Mouse (Mus musculus) midbrain, embryonic 11.5 days (tissue): ENCODE measurements around the gene Raet1d. TPM values are rescaled to one million over a fixed set of nuclear protein-coding genes. Genes with fewer than 3 reads are reported as not detected.
"Not testable (repeated sequence)": the region's sequence is repeated elsewhere in the genome, so short reads cannot be mapped to it uniquely, and the experiment has no call there.

ENCODE experiments used
- ATAC-seq: fragments of 200-750 bp; cut with Nextera tagmentation; 2 replicates; pipeline ENCODE4 v1.8.0; 2017; ENCODE audit warnings: moderate TSS enrichment, moderate library complexity; ENCODE audit not compliant: low FRiP score
- DNase-seq: peaks from one replicate; pipeline ENCODE4 v3.0.0; 2015; ENCODE audit warnings: low spot score; ENCODE audit errors: missing footprints
- H3K27ac ChIP-seq: fragments of 300-500 bp; sonication (generic); 2 replicates; pipeline ENCODE4 v1.5.1; 2014; ENCODE audit warnings: low read depth, low read length
- H3K27me3 ChIP-seq: fragments of 300-500 bp; sonication (generic); 2 replicates; pipeline ENCODE4 v1.6.1; 2014; ENCODE audit warnings: mild to moderate bottlenecking, low read length, moderate library complexity, mixed read lengths; ENCODE audit not compliant: control insufficient read depth, insufficient read depth
- H3K36me3 ChIP-seq: fragments of 300-500 bp; sonication (generic); 2 replicates; pipeline ENCODE4 v1.6.1; 2014; ENCODE audit warnings: mild to moderate bottlenecking, low read length, moderate library complexity, mixed read lengths; ENCODE audit not compliant: control insufficient read depth, insufficient read depth
- H3K4me1 ChIP-seq: fragments of 300-500 bp; sonication (generic); 2 replicates; pipeline ENCODE4 v1.6.1; 2014; ENCODE audit warnings: low read length; ENCODE audit not compliant: control insufficient read depth, insufficient read depth
- H3K4me2 ChIP-seq: fragments of 300-500 bp; sonication (generic); 2 replicates; pipeline ENCODE4 v1.6.1; 2014; ENCODE audit warnings: mild to moderate bottlenecking, moderate library complexity
- H3K4me3 ChIP-seq: fragments of 300-500 bp; sonication (generic); 2 replicates; pipeline ENCODE4 v1.5.1; 2014; ENCODE audit warnings: low read depth, low read length
- H3K9ac ChIP-seq: fragments of 300-500 bp; sonication (generic); 2 replicates; pipeline ENCODE4 v1.6.1; 2014; ENCODE audit warnings: low read length
- H3K9me3 ChIP-seq: fragments of 300-500 bp; sonication (generic); 2 replicates; pipeline ENCODE4 v1.6.1; 2016; ENCODE audit warnings: low read length; ENCODE audit not compliant: control insufficient read depth
- WGBS: fragments of 180-500 bp; shearing (Covaris S2); extraction: QIAGEN DNeasy Blood & Tissue Kit; methylation state at CpG from one replicate; pipeline ENCODE4 v1.1.7; 2014; 5-methylcytosine and 5-hydroxymethylcytosine counted together
- polyA plus RNA-seq: library from polyadenylated mRNA; unstranded; fragments of >200 nt; fragmentation: Nextera tagmentation; extraction: Ambion mirVana; gene quantifications from 2 replicates; pipeline ENCODE4 v1.2.1, GENCODE M21; 2014

Raet1d gene
- polyA plus RNA-seq, 1 experiment from 2014 or later = 18.0 TPM

DNA sequence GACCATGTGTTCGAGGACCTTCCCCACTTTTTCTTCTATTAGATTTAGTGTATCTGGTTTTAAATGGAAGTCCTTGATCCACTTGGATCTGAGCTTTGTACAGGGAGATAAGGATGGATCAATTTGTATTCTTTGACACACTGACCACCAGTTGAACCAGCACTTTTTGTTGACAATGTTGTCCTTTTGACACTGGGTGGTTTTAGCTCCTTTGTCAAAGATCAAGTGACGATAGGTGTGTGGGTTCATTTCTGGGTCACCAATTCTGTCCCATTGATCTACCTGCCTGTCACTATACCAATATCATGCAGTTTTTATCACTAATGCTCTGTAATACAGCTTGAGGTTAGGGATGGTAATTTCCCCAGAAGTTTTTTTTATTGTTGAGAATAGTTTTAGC is 4.6 kb downstream of the Raet1d start:
- not testable (repeated sequence) for H3K36me3 ChIP-seq, H3K27me3 ChIP-seq, H3K27ac ChIP-seq, H3K4me1 ChIP-seq, H3K4me2 ChIP-seq, H3K9ac ChIP-seq, H3K9me3 ChIP-seq, H3K4me3 ChIP-seq, ATAC-seq, DNase-seq
- WGBS = 94% methylated on average over 2 of the region's 2 CpGs

DNA sequence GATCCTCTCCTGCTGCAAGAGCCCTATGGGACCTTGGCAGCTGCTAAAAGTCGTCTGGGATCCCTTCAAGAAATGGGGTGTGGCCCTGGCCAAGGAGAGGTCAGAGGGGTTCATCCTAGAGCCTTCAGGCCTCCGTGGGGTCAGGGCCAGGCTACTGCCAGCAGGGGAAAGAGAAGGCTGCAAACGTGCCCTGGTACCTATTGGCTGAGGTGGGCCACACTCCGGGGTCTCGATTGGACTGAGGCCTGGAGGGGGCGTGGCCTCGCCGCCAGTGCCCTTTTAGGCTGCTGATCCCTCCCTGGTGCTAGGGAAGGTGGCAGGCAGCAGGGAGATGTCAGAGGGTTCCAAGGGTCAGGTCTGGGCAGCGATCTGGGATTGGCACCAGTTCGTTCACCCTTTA is 20.9 kb downstream of the Raet1d start:
- not testable (repeated sequence) for H3K4me1 ChIP-seq, H3K4me2 ChIP-seq, H3K9ac ChIP-seq, H3K27me3 ChIP-seq, H3K9me3 ChIP-seq, H3K4me3 ChIP-seq, H3K27ac ChIP-seq, H3K36me3 ChIP-seq
- DNase-seq (peak; percentile 76), ATAC-seq (peak; percentile 83)
- 4% methylated on average over 5 of the region's 10 CpGs for WGBS

DNA sequence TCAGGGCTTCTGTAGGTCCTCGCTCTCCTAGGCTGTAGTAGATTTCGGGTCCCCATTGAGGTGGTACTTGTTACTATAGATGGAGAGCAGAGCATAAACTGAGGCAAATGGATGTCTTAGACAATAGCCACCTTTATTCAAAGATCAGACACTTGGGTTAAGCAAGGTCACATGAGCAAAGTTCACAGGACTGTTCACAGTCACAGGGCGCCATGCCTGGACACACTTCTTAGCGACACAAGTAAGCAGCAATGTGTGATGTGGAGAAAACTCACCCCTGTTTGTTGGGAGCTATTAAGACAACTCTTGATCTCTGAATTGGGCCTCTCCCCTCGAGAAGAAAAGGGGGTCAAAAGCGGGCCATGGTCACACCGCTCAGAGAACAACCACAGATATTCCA is 29.8 kb downstream of the Raet1d start:
- H3K27ac ChIP-seq, ATAC-seq: not testable (repeated sequence)
- WGBS = 90% methylated on average over 7 of the region's 7 CpGs

DNA sequence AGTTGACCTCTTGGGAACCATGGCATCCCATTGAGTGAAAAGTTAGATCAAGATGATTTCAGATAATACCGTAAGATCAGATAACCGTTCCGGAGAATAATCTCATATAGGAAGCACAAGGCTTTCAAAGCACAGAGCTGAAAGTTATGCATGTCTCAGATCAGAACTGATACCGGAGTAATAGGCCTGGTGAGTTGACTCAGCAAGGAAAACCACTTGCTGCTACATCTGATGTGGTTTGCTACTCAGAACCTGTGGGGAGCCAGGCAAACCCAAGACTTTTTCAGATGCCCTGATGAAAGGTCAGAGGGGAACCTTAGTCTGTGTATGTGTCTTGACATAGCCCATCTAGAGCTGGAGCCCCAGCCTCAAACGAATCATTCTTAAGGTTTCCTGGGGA is 31.3 kb downstream of the Raet1d start:
- H3K36me3 ChIP-seq, H3K4me2 ChIP-seq, ATAC-seq, H3K9me3 ChIP-seq, DNase-seq, H3K27me3 ChIP-seq, H3K27ac ChIP-seq, H3K4me3 ChIP-seq, H3K9ac ChIP-seq, H3K4me1 ChIP-seq: not testable (repeated sequence)
- WGBS = 74% methylated on average over 2 of the region's 5 CpGs

More for the DNA sequence above, 29.8 kb downstream of the Raet1d start:
- not testable (repeated sequence) for DNase-seq, H3K4me1 ChIP-seq, H3K9me3 ChIP-seq, H3K9ac ChIP-seq, H3K4me3 ChIP-seq, H3K27me3 ChIP-seq, H3K4me2 ChIP-seq, H3K36me3 ChIP-seq

DNA sequence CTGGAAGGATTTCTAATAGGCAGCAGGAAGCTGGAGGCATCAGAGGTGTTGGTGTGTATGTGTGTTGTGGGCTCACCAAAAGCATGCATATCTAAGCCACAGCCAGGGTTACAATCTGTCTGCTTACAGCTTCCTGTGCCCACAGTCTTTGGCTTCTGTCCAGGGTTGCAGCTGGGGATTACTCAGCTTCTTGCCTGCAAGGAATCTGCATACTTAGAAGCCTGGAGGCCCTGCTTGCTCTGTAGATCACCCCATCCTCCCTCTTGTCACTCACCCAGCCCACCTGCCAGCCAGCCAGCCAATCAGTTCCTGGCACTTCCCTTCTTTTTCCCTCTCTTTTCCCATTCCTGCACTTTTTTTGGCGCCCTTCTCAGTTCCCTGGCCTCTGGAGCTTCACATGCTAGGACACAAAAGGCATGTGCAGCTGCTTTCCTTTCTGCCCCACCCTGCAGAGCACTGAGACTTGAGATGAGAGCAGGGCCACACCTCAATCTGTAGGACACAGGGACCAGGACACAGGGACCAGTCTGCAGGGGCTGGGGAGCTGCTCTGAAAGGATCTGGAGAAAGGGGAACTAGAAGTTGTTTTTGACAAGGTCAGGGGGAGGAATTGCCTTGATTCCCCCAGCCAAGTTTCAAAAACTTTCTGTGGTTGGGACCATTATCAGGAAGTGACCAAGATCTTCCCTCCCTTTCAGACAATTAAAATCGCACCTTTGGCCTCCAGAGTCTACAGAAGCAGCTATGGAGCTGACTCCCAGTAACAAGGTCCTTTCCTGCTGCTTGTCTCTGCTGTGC is 32.9 kb downstream of the Raet1d start:
- H3K27me3 ChIP-seq, H3K27ac ChIP-seq, H3K9me3 ChIP-seq, ATAC-seq, H3K4me1 ChIP-seq, DNase-seq, H3K36me3 ChIP-seq, H3K4me3 ChIP-seq, H3K4me2 ChIP-seq, H3K9ac ChIP-seq: not testable (repeated sequence)
- WGBS = no CpG with 5 or more reads among the region's 2 CpGs

DNA sequence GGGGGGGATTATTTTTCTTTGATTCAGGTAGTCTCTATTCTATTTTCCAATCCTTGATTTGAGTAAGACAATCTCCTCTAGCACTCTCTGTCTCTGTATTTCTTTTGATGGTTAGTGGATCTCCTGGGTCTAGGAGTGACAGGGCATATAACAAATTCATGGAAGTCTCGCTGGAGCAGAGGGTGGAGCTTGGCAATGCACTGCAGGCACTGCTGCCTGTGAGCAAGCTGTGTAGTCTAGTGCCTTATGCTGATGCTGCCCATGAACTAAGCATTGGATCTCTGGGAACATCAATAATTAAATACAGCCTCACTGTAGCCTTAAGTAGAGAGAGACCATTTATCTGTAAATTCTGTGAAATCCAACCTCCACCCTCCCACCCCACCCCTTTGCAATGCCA is 36.3 kb downstream of the Raet1d start:
- not testable (repeated sequence) for DNase-seq, ATAC-seq, H3K4me1 ChIP-seq

DNA sequence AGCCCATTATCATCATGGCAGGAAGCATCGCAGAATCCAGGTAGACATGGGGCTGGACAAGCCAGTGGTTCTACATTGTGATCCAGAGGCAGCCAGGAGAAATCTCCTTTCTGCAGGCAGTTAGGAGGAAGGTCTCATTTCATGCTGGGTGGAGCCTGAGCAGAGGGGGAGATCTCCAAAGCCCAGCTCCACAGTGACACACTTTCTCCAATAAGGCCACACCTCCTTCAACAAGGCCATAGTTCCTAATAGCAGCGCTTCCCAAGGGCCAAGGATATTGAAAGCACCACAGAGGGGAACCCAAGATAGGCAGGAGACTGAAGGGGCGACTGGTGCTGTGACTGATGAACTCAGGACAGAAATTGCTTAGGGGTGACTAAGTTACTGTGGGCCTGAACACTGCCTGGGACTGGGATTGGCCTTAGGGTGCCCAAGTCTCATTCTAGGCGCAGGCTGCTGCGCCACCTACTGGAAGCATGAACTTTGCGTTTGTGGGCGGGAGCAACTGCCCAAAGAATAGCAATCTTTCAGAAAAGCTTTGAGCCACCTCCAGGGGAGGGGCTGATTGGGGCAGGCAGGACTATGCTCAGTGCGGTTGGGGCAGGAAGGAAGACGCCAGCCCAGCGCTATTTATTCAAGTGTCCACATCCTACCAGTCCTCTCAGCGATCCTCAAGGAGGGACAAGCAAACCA is 42.0 kb downstream of the Raet1d start:
- ATAC-seq (peak; percentile 85), DNase-seq (peak; percentile 95)
- not testable (repeated sequence) for H3K4me3 ChIP-seq, H3K4me2 ChIP-seq, H3K9ac ChIP-seq, H3K27me3 ChIP-seq, H3K4me1 ChIP-seq, H3K36me3 ChIP-seq, H3K27ac ChIP-seq, H3K9me3 ChIP-seq
- WGBS = under 1% methylated on average over 9 of the region's 11 CpGs

More for the DNA sequence above, 36.3 kb downstream of the Raet1d start:
- not testable (repeated sequence) for H3K4me2 ChIP-seq, H3K9ac ChIP-seq, H3K27ac ChIP-seq, H3K27me3 ChIP-seq, H3K4me3 ChIP-seq, H3K36me3 ChIP-seq, H3K9me3 ChIP-seq
- WGBS = 36% methylated on average over 1 of the region's 1 CpGs

DNA sequence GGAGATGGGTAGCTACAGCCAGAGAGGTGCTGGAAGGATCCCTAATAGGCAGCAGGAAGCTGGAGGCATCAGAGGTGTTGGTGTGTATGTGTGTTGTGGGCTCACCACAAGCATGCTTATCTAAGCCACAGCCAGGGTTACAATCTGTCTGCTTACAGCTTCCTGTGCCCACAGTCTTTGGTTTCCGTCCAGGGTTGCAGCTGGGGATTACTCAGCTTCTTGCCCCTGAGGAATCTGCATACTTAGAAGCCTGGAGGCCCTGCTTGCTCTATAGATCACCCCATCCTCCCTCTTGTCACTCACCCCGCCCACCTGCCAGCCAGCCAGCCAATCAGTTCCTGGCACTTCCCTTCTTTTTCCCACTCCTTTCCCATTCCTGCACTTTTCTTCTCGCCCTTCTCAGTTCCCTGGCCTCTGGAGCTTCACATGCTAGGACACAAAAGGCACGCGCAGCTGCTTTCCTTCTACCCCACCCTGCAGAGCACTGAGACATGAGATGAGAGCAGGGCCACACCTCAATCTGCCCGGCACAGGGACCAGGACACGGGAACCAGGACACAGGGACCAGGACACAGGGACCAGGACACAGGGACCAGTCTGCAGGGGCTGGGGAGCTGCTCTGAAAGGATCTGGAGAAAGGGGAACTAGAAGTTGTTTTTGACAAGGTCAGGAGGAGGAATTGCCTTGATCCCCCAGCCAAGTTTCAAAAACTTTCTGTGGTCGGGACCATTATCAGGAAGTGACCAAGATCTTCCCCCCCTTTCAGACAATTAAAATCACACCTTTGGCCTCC is 53.5 kb downstream of the Raet1d start:
- not testable (repeated sequence) for H3K4me2 ChIP-seq, H3K4me3 ChIP-seq, H3K27ac ChIP-seq, H3K9me3 ChIP-seq, H3K36me3 ChIP-seq, H3K27me3 ChIP-seq, H3K4me1 ChIP-seq, H3K9ac ChIP-seq
- ATAC-seq (peak; percentile 83), DNase-seq (peak; percentile 82)
- 0% methylated on average over 1 of the region's 8 CpGs for WGBS
